Mouse (Mus musculus) ES-Bruce4 (cell line): Measurements from ENCODE around the gene Erich2.

Source experiments
- CTCF ChIP-seq: IDR thresholded peaks from one replicate; pipeline ENCODE4 v1.8.1; 2011; ENCODE audit warnings: low read depth, low read length
- EP300 ChIP-seq: IDR thresholded peaks from 2 replicates; pipeline ENCODE4 v1.6.1; 2011; ENCODE audit warnings: low read depth, low read length; ENCODE audit not compliant: insufficient read depth
- POLR2A ChIP-seq: IDR thresholded peaks from one replicate; pipeline ENCODE4 v1.8.1; 2011; ENCODE audit warnings: low read length; ENCODE audit not compliant: insufficient read depth

GRCm38 (mm10) chr2:70558112-70558842 is 49.7 kb downstream of the Erich2 start:
- TF ChIP-seq CTCF (peak; percentile 82), POLR2A (no peak), EP300 (peak; percentile 56; the same call in 1 of the 2 replicates)
